Mouse (Mus musculus) urinary bladder, postnatal 10 days (tissue): ENCODE measurements at regions not wholly inside any gene's neighbourhood (a gene's known extent, or its start where the extent isn't known, plus 50 kb on each side); places are given as distances from the start of the nearest gene placed in this dataset.
"Not testable (repeated sequence)": the region's sequence is repeated elsewhere in the genome, so short reads cannot be mapped to it uniquely, and the experiment has no call there.

Experiments used
- DNase-seq: peaks from one replicate; pipeline ENCODE4 v3.0.0; 2022; ENCODE audit warnings: low spot score

GRCm38 (mm10) chr14:102161291-102162284 is 431.8 kb downstream of the Lmo7 start:
- no peak for DNase-seq

GRCm38 (mm10) chr14:102150410-102150809 is 420.7 kb downstream of the Lmo7 start:
- not testable (repeated sequence) for DNase-seq

GRCm38 (mm10) chr14:102142720-102143119 is 413.0 kb downstream of the Lmo7 start:
- no peak for DNase-seq

GRCm38 (mm10) chr14:102138936-102139335 is 409.2 kb downstream of the Lmo7 start:
- no peak for DNase-seq

GRCm38 (mm10) chr14:102118166-102118565 is 388.4 kb downstream of the Lmo7 start:
- no peak for DNase-seq

GRCm38 (mm10) chr14:102106165-102106564 is 376.4 kb downstream of the Lmo7 start:
- no peak for DNase-seq

- DNase-seq = no peak
Observed at GRCm38 (mm10) chr14:102094105-102094504, 364.3 kb downstream of the Lmo7 start.

GRCm38 (mm10) chr14:102092557-102092956 is 362.8 kb downstream of the Lmo7 start:
- DNase-seq = no peak

GRCm38 (mm10) chr14:102048932-102049331 is 319.2 kb downstream of the Lmo7 start:
- DNase-seq = no peak

GRCm38 (mm10) chr14:102048485-102048884 is 318.7 kb downstream of the Lmo7 start:
- DNase-seq = no peak

GRCm38 (mm10) chr14:102038145-102038544 is 308.4 kb downstream of the Lmo7 start:
- DNase-seq = no peak

GRCm38 (mm10) chr14:102037487-102037886 is 307.7 kb downstream of the Lmo7 start:
- no peak for DNase-seq

- DNase-seq = no peak
Observed at GRCm38 (mm10) chr14:102031047-102031903, 301.5 kb downstream of the Lmo7 start.

- DNase-seq = no peak
Observed at GRCm38 (mm10) chr14:102024646-102025045, 294.9 kb downstream of the Lmo7 start.

GRCm38 (mm10) chr14:102020161-102020605 is 290.4 kb downstream of the Lmo7 start:
- DNase-seq = no peak

GRCm38 (mm10) chr14:102019320-102019719 is 289.6 kb downstream of the Lmo7 start:
- DNase-seq = no peak

- no peak for DNase-seq
Observed at GRCm38 (mm10) chr14:102016572-102016971, 286.8 kb downstream of the Lmo7 start.

GRCm38 (mm10) chr14:102014976-102015603 is 285.3 kb downstream of the Lmo7 start:
- DNase-seq = no peak

GRCm38 (mm10) chr14:102013238-102013637 is 283.5 kb downstream of the Lmo7 start:
- no peak for DNase-seq

GRCm38 (mm10) chr14:101997535-101997934 is 267.8 kb downstream of the Lmo7 start:
- DNase-seq = no peak

- DNase-seq = no peak
Observed at GRCm38 (mm10) chr14:101984401-101984800, 254.6 kb downstream of the Lmo7 start.
